Mouse (Mus musculus) ES-Bruce4 (cell line): ENCODE results near the gene Smoc1. TPM values are rescaled to one million over a fixed set of nuclear protein-coding genes. Genes with fewer than 3 reads are reported as not detected.

ENCODE experiments used
- H3K27ac ChIP-seq: 2 replicates; pipeline ENCODE4 v1.5.1; 2012; ENCODE audit warnings: low read length, inconsistent platforms; ENCODE audit not compliant: insufficient read depth
- H3K27me3 ChIP-seq: 2 replicates; pipeline ENCODE4 v1.6.1; 2012; ENCODE audit warnings: mild to moderate bottlenecking, low read length, inconsistent platforms; ENCODE audit not compliant: control insufficient read depth, poor library complexity, insufficient read depth, severe bottlenecking
- H3K36me3 ChIP-seq: 2 replicates; pipeline ENCODE4 v1.6.1; 2012; ENCODE audit warnings: inconsistent platforms, mild to moderate bottlenecking, low read length, moderate library complexity; ENCODE audit not compliant: control insufficient read depth, poor library complexity, insufficient read depth, severe bottlenecking
- H3K4me1 ChIP-seq: one replicate; pipeline ENCODE4 v1.8.1; 2011; ENCODE audit warnings: low read length; ENCODE audit not compliant: control insufficient read depth, insufficient read depth
- H3K4me3 ChIP-seq: 2 replicates; pipeline ENCODE4 v1.5.1; 2011; ENCODE audit warnings: low read depth, mild to moderate bottlenecking, low read length
- H3K9ac ChIP-seq: 2 replicates; pipeline ENCODE4 v1.6.1; 2012; ENCODE audit warnings: low read depth, mild to moderate bottlenecking, inconsistent platforms; ENCODE audit not compliant: poor library complexity, severe bottlenecking
- H3K9me3 ChIP-seq: replicated peaks from 2 replicates; pipeline ENCODE4 v1.6.1; 2012; ENCODE audit warnings: mild to moderate bottlenecking, low read length, inconsistent platforms; ENCODE audit not compliant: control insufficient read depth, poor library complexity, insufficient read depth, severe bottlenecking
- CTCF ChIP-seq: IDR thresholded peaks from one replicate; pipeline ENCODE4 v1.8.1; 2011; ENCODE audit warnings: low read depth, low read length
- EP300 ChIP-seq: IDR thresholded peaks from 2 replicates; pipeline ENCODE4 v1.6.1; 2011; ENCODE audit warnings: low read depth, low read length; ENCODE audit not compliant: insufficient read depth
- POLR2A ChIP-seq: IDR thresholded peaks from one replicate; pipeline ENCODE4 v1.8.1; 2011; ENCODE audit warnings: low read length; ENCODE audit not compliant: insufficient read depth
- polyA plus RNA-seq: library from polyadenylated mRNA; stranded (reverse); fragments of >200 nt; gene quantifications from 2 replicates; pipeline ENCODE4 v1.2.4, GENCODE M21; 2011; ENCODE audit warnings: low read depth; ENCODE audit not compliant: missing spikeins, insufficient read depth, insufficient read length

The Smoc1 gene
- polyA plus RNA-seq, 1 experiment, result 6.7 TPM

DNA sequence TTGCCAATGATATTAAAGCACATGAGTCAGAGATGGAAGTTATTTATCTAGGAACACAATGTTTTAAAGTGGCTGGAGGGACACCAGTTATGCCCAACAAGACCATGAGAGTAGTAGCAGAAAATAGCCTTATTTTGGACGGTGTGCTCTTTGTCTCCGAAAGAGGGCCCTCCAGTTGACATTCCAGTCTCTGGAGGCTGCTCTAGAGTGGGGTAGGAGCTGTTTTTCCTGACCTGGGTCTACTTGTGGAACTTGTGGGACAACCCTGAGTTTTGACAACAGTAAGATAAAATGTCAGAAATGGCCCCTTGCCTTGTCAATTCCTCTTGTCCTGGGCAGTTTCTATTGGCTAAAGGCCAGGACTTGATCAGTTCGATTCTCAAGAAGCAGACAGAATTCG lies 104.5 kb downstream of the Smoc1 start:
- TF ChIP-seq POLR2A, result no peak
- TF ChIP-seq CTCF, result no peak
- TF ChIP-seq EP300, result no peak
- Histone ChIP-seq H3K27ac (no peak overlapping the region), H3K4me3 (no peak overlapping the region), H3K36me3 (no peaks in the 10 kb centered on the region), H3K9me3 (no peaks in the 10 kb centered on the region), H3K9ac (no peak overlapping the region), H3K27me3 (no peaks in the 10 kb centered on the region), H3K4me1 (no peaks in the 10 kb centered on the region)

- Histone ChIP-seq H3K27me3 (no peaks in the 10 kb centered on the region), H3K27ac (no peak overlapping the region), H3K4me1 (no peaks in the 10 kb centered on the region), H3K9me3 (no peaks in the 10 kb centered on the region), H3K9ac (no peak overlapping the region), H3K4me3 (no peak overlapping the region), H3K36me3 (no peaks in the 10 kb centered on the region)
- TF ChIP-seq EP300 (no peak), POLR2A (no peak), CTCF (no peak)
Measured at GRCm38 (mm10) chr12:81133055-81133665, 106.6 kb downstream of the Smoc1 start.

DNA sequence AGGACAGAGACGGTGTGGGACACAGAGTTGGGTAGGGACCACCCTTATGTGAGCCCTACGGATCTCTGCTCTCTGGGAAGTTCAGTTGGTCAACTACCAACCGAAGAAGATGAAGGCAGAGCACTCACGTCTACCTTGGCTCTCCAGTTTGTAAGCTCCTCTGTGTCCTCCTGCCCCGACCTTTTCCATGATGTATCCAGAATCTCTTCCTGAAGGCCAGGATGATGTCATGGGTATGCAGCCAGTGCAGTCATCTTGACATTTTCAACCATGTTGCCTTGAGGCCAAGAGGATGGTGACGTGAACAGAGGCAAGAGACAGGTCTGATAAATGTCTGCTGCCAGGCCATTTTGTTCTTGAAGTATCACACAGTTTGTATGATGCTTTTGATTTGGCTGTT lies 111.6 kb downstream of the Smoc1 start:
- Histone ChIP-seq H3K36me3 (no peaks in the 10 kb centered on the region), H3K27ac (no peak overlapping the region), H3K4me3 (no peak overlapping the region), H3K4me1 (no peaks in the 10 kb centered on the region), H3K9ac (no peak overlapping the region), H3K27me3 (no peaks in the 10 kb centered on the region), H3K9me3 (no peaks in the 10 kb centered on the region)
- TF ChIP-seq POLR2A (no peak), EP300 (no peak), CTCF (no peak)

- H3K27ac ChIP-seq, result no peak overlapping the region
- no peaks in the 10 kb centered on the region for H3K4me1 ChIP-seq
- H3K36me3 ChIP-seq, result no peaks in the 10 kb centered on the region
- no peaks in the 10 kb centered on the region for H3K9me3 ChIP-seq
- TF ChIP-seq POLR2A, result no peak
- no peak for TF ChIP-seq CTCF
- TF ChIP-seq EP300, result no peak
- H3K4me3 ChIP-seq, result no peak overlapping the region
- no peak overlapping the region for H3K9ac ChIP-seq
- no peaks in the 10 kb centered on the region for H3K27me3 ChIP-seq
Measured at GRCm38 (mm10) chr12:81139463-81139862, 112.9 kb downstream of the Smoc1 start.

- H3K36me3 ChIP-seq, result no peaks in the 10 kb centered on the region
- H3K27ac ChIP-seq, result no peak overlapping the region
- no peak overlapping the region for H3K9ac ChIP-seq
- H3K4me1 ChIP-seq, result no peaks in the 10 kb centered on the region
- TF ChIP-seq POLR2A, result no peak
- no peak for TF ChIP-seq EP300
- TF ChIP-seq CTCF, result no peak
- H3K9me3 ChIP-seq, result no peaks in the 10 kb centered on the region
- no peak overlapping the region for H3K4me3 ChIP-seq
- H3K27me3 ChIP-seq, result no peaks in the 10 kb centered on the region
Measured at GRCm38 (mm10) chr12:81140594-81141328, 114.2 kb downstream of the Smoc1 start.

- Histone ChIP-seq H3K27ac (no peak overlapping the region), H3K9ac (no peak overlapping the region), H3K9me3 (no peaks in the 10 kb centered on the region), H3K4me1 (no peaks in the 10 kb centered on the region), H3K4me3 (no peak overlapping the region), H3K27me3 (no peaks in the 10 kb centered on the region), H3K36me3 (no peaks in the 10 kb centered on the region)
- TF ChIP-seq CTCF (no peak), EP300 (no peak)
Measured at GRCm38 (mm10) chr12:81141329-81141711, 114.7 kb downstream of the Smoc1 start.
